12 mouse cellular contexts compared by ENCODE assay signal in the genomic region with DNA sequence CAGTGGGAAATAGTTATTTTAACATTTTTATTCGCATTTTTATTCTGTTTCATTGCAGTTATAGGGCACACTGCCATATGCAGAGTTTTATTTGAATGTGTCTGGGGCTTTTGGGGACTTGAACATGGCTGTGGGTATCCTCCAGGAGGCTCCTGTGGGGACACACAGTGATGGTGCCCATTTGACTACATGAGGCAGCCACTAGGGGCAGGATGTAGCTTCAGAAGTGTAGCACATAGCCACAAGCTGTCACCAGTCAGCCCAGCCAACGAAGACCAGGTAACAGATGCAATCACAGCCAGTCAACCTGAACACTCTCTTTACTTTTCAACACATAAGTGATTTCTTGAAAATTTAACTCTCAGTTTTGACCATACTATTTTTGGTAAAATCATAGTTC.
DNase-seq lines count a peak whose midpoint lies in the region; ATAC-seq and TF ChIP-seq lines count a peak whose summit lies in the region.
"Had no signal": no experiment of that assay in that cellular context is flagged by ENCODE, and none has a peak within 500 bp of the region (broad histone marks: within the 10 kb centered on the region; RNA-seq: fewer than 3 reads in every experiment).

No protein-coding gene starts in this region.

- peak; percentile 39; the same call in 1 of the 2 replicates for TF ChIP-seq CTCF in hindbrain, postnatal 0 days (IDR thresholded peaks at IDR 0.05; ENCODE audit: low read depth)
- peak; percentile 47 for TF ChIP-seq CTCF in lung, embryonic 14.5 days (IDR thresholded peaks at IDR 0.05; ENCODE audit: low read depth)
- 0 out of 2 replicates have a peak, but pooled peaks have one; percentile 4 for TF ChIP-seq CTCF in embryonic fibroblast, embryonic 13.5 days (IDR thresholded peaks at IDR 0.05; ENCODE audit: borderline replicate concordance, insufficient read depth, low read length)

- no peaks in the 10 kb centered on the region for H3K9me3 ChIP-seq in hindbrain, postnatal 0 days (ENCODE audit: low read length)
- H3K9me3 ChIP-seq in hindbrain, embryonic 14.5 days (ENCODE audit: control insufficient read depth, low read length) = no peaks in the 10 kb centered on the region
- no peaks in the 10 kb centered on the region for H3K9me3 ChIP-seq in lung, embryonic 14.5 days (ENCODE audit: low read depth, low read length)
- H3K9me3 ChIP-seq: embryonic facial prominence, embryonic 12.5 days; neural tube, embryonic 13.5 days had no signal

- no peak for TF ChIP-seq POLR2A in embryonic fibroblast, embryonic 13.5 days (IDR thresholded peaks at IDR 0.05; ENCODE audit: low read depth, low read length)

- no peak overlapping the region for H3K4me2 ChIP-seq in hindbrain, postnatal 0 days (ENCODE audit: low read depth, low read length)
- no peak overlapping the region for H3K4me2 ChIP-seq in hindbrain, embryonic 14.5 days (replicated peaks)
- H3K4me2 ChIP-seq in lung, embryonic 14.5 days = no peak overlapping the region
- H3K4me2 ChIP-seq: embryonic facial prominence, embryonic 12.5 days; neural tube, embryonic 13.5 days had no signal

- no peak overlapping the region for H3K9ac ChIP-seq in hindbrain, postnatal 0 days (replicated peaks; ENCODE audit: low read length)
- H3K9ac ChIP-seq in hindbrain, embryonic 14.5 days = no peak overlapping the region
- H3K9ac ChIP-seq in lung, embryonic 14.5 days = no peak overlapping the region
- H3K9ac ChIP-seq: embryonic facial prominence, embryonic 12.5 days; neural tube, embryonic 13.5 days had no signal

- no peaks in the 10 kb centered on the region for H3K4me1 ChIP-seq in hindbrain, postnatal 0 days (ENCODE audit: insufficient read depth, low read length)
- H3K4me1 ChIP-seq in hindbrain, embryonic 14.5 days (replicated peaks; ENCODE audit: control insufficient read depth, insufficient read depth, low read length) = 0 out of 2 replicates have a peak, but pooled peaks cover 2% of the 10 kb centered on the region
- no peaks in the 10 kb centered on the region for H3K4me1 ChIP-seq in lung, embryonic 14.5 days (ENCODE audit: insufficient read depth)
- no peaks in the 10 kb centered on the region for H3K4me1 ChIP-seq in embryonic fibroblast, embryonic 13.5 days (ENCODE audit: control insufficient read depth, insufficient read depth, low read length)
- H3K4me1 ChIP-seq: embryonic facial prominence, embryonic 12.5 days; megakaryocyte, embryonic 14.5 days; neural tube, embryonic 13.5 days had no signal

- ATAC-seq in hindbrain, postnatal 0 days = no peak
- ATAC-seq in hindbrain, embryonic 14.5 days (ENCODE audit: low FRiP score) = no peak
- no peak for ATAC-seq in lung, embryonic 14.5 days (ENCODE audit: insufficient read depth)
- ATAC-seq in cerebellum, adult (ENCODE audit: insufficient number of reproducible peaks, low FRiP score, low TSS enrichment) = peak; percentile 79
- ATAC-seq in activated CD4-positive, CD25-positive, alpha-beta regulatory T cell, adult 4 months = no peak
- ATAC-seq in CD4-positive, CD25-positive, alpha-beta regulatory T cell, adult 4 months = no peak

- H3K27ac ChIP-seq in hindbrain, postnatal 0 days = no peak overlapping the region
- H3K27ac ChIP-seq in hindbrain, embryonic 14.5 days = no peak overlapping the region
- no peak overlapping the region for H3K27ac ChIP-seq in lung, embryonic 14.5 days (ENCODE audit: low read depth)
- H3K27ac ChIP-seq in embryonic fibroblast, embryonic 13.5 days (ENCODE audit: insufficient read depth, low read length) = no peak overlapping the region
- H3K27ac ChIP-seq: embryonic facial prominence, embryonic 12.5 days; neural tube, embryonic 13.5 days had no signal

- no peak overlapping the region for H3K4me3 ChIP-seq in hindbrain, postnatal 0 days (ENCODE audit: low read length)
- H3K4me3 ChIP-seq in hindbrain, embryonic 14.5 days (replicated peaks; ENCODE audit: low read length) = no peak overlapping the region
- H3K4me3 ChIP-seq in lung, embryonic 14.5 days (ENCODE audit: low read depth, low read length) = no peak overlapping the region
- H3K4me3 ChIP-seq in embryonic fibroblast, embryonic 13.5 days (ENCODE audit: insufficient read depth, low read length) = no peak overlapping the region
- H3K4me3 ChIP-seq: embryonic facial prominence, embryonic 12.5 days; megakaryocyte, embryonic 14.5 days; neural tube, embryonic 13.5 days had no signal

- H3K27me3 ChIP-seq in hindbrain, postnatal 0 days (ENCODE audit: insufficient read depth, low read length) = no peaks in the 10 kb centered on the region
- no peaks in the 10 kb centered on the region for H3K27me3 ChIP-seq in hindbrain, embryonic 14.5 days (ENCODE audit: control insufficient read depth, insufficient read depth, low read length)
- H3K27me3 ChIP-seq in lung, embryonic 14.5 days (ENCODE audit: insufficient read depth, low read length) = no peaks in the 10 kb centered on the region
- H3K27me3 ChIP-seq: embryonic facial prominence, embryonic 12.5 days; megakaryocyte, embryonic 14.5 days; neural tube, embryonic 13.5 days had no signal

- peak; percentile 40 for DNase-seq in hindbrain, postnatal 0 days (ENCODE audit: low spot score)
- no peak for DNase-seq in hindbrain, embryonic 14.5 days (ENCODE audit: low spot score)
- DNase-seq in lung, embryonic 14.5 days = peak; percentile 11
- no peak for DNase-seq in lung, postnatal 25 days (ENCODE audit: low spot score)
- DNase-seq: adrenal gland, adult 2 months had no signal

- H3K36me3 ChIP-seq in hindbrain, postnatal 0 days (ENCODE audit: insufficient read depth, low read length) = no peaks in the 10 kb centered on the region
- no peaks in the 10 kb centered on the region for H3K36me3 ChIP-seq in hindbrain, embryonic 14.5 days (replicated peaks; ENCODE audit: control insufficient read depth, insufficient read depth)
- H3K36me3 ChIP-seq in lung, embryonic 14.5 days (ENCODE audit: insufficient read depth) = no peaks in the 10 kb centered on the region
- H3K36me3 ChIP-seq: embryonic facial prominence, embryonic 12.5 days; neural tube, embryonic 13.5 days had no signal

- 46% methylated on average over 2 of the region's 2 CpGs for WGBS in hindbrain, postnatal 0 days
- 41% methylated on average over 2 of the region's 2 CpGs for WGBS in hindbrain, embryonic 14.5 days
- WGBS in lung, embryonic 14.5 days = 36% methylated on average over 2 of the region's 2 CpGs

Comparison
In these comparisons a context has a peak if more than half of its experiments do, and no peak if none do; other contexts are left out.
1. DNase-seq: peak in hindbrain, postnatal 0 days (single experiment) and lung, embryonic 14.5 days (single experiment); none in hindbrain, embryonic 14.5 days (single experiment) and lung, postnatal 25 days (single experiment).
2. Peak in every context shown above with its lines, with median percentiles within 50 percentile points of each other: CTCF ChIP-seq.